Mouse (Mus musculus): Measurements from ENCODE around the gene Pafah1b2.

Gene Pafah1b2

DNA sequence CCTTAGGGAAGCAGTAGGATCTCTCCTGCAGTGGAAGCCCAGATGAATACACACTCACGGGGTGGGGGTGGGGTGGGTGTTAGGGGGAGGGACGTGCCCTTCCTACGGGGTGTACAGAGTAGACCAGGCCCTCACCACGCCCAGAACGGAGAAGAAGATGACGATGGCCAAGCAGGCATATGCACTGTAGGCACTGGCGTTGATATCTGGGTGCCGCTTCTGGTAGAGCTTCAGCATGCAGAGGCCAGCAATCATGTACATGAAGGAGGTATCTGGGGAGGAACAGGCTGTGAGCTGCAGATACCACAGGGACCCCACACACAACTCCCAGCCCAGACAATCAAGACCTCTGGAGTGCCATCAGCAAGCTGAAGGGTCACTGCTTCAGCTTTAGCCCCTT lies 69.6 kb downstream of the Pafah1b2 start:
- no peak for DNase-seq (ENCODE audit: low spot score)

- no peak for DNase-seq (ENCODE audit: low spot score)
Observed at GRCm38 (mm10) chr9:45942464-45942863, 70.0 kb downstream of the Pafah1b2 start.

DNA sequence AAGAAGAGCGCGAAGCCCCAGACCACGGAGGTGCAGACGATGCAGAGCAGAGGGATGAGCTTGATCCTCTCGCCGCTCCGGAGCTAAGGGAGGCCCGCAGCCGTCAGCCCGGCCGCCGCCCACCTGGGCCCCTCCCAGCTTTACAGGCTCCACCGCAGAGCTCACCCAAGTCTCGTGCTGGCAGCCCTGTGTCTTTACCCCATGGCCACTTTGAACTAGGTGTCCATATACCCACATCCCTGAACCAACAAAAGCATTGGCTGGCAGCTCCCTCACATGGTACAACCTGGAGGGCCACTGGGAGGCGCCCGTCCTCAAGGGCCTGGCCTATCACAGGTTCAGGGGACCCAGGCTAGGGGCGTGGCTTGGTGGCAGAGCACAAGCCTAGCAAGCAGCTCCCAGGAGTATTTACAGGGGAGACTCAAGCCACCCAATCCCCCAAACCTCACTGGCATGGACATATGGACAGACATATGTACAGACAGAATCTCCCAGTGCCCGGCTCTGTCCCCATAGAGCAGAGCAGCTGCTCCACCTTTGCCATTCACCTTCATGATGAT lies 71.1 kb downstream of the Pafah1b2 start:
- DNase-seq (ENCODE audit: low spot score): no peak

GRCm38 (mm10) chr9:45939794-45940193 lies 72.7 kb downstream of the Pafah1b2 start:
- no peak for DNase-seq (ENCODE audit: low spot score)

GRCm38 (mm10) chr9:45938952-45939637 lies 73.4 kb downstream of the Pafah1b2 start:
- DNase-seq (ENCODE audit: low spot score): no peak

- no peak for DNase-seq (ENCODE audit: low spot score)
Observed at GRCm38 (mm10) chr9:45938088-45938487, 74.4 kb downstream of the Pafah1b2 start.

- peak; percentile 82 for DNase-seq (ENCODE audit: low spot score)
Observed at GRCm38 (mm10) chr9:45936883-45937282, 75.6 kb downstream of the Pafah1b2 start.

DNA sequence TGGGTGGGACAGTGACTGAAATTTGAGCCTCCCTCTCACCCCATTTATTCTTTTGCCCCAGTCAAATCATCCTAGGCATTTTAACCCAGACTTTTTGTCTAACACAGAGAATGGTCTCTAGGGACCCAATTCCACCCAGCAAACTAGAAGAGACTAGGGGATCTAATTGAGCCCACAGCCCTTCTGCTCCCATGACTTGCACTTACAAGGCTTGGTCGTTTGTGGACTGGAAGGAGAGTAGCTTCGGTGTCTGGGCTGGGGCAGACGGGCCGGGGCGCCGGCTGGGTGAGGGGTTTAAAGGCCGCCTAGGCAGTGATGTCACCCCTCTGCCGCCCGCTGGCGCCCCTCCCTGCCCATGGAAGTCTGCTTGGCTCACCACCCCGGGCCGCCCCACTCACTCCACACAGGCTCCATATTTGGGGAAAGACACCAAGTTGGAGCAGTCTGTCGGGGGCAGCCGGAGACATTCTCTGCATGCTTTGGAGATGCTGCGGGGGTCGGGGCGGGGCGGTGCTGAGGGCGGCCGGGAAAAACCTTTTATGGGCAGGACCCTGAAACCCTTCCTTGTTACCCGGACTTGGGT lies 76.8 kb downstream of the Pafah1b2 start, which contains the start of gene Tagln:
Tagln (minus strand) TSS at position 431 of the 583 bp plus-strand sequence.
- no peak for DNase-seq (ENCODE audit: low spot score)

DNA sequence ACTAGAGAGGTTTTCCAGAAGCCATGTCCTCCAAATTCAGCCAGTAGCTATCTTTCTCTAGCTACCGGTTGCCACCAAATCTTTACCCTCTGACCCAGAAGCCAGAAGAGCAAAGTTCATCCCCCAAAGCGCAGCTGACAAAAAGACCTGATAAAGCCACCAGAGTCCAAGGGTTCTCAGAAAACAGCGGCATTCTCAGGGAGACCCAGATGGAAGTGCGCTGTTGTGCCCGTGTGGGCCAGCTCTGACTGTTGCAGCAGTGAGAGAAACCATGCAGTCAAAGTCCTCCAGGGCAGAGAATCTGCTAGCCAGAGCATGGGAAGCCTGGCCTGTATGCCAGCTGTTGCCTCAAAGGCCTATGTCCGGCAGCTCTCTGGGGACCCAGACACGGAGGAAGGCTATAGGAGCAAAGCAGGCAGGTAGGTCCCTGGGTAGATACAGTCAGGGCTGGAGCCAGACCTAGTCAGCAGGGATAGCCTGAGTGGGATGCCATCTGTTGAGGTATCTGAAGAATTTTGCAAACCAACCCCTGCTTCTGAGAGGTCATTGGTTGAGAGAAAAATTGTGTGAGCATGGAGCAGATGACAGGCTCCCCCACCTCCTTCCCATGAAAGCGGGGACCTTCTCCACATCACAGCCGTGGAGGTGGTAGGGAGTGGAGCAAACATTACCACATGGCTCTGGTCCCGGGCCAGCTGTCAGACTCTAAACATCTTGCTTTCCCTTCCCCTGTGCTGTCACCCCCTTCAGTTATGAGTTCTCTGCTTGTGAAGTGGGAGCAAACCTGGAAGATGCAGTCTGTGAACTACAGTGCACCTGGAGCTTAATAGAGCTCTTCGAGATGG lies 79.7 kb downstream of the Pafah1b2 start:
- no peak for DNase-seq (ENCODE audit: low spot score)

DNA sequence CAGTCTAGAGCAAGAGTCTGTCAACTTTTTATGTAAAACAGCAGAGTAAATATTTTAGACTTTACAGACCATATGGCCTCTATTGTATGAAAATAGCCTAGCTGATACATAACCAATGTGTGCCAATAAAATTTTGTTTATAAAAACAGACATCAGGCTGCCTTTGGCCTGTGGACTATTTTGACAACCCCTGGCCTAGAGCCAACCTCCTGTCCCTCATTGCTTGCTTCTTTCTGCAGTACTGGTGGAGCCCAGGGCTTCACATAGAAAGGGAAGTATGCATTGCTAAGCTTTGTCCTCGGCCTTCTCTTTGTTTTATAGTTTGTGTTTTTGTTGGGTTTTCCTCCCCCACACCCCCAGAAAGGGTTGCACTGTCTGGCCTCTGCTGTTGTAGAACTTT lies 80.5 kb downstream of the Pafah1b2 start:
- no peak for DNase-seq (ENCODE audit: low spot score)

GRCm38 (mm10) chr9:45929285-45929684 lies 83.2 kb downstream of the Pafah1b2 start:
- DNase-seq (ENCODE audit: low spot score): no peak

- DNase-seq (ENCODE audit: low spot score): no peak
Observed at GRCm38 (mm10) chr9:45919895-45920294, 92.6 kb downstream of the Pafah1b2 start.

DNA sequence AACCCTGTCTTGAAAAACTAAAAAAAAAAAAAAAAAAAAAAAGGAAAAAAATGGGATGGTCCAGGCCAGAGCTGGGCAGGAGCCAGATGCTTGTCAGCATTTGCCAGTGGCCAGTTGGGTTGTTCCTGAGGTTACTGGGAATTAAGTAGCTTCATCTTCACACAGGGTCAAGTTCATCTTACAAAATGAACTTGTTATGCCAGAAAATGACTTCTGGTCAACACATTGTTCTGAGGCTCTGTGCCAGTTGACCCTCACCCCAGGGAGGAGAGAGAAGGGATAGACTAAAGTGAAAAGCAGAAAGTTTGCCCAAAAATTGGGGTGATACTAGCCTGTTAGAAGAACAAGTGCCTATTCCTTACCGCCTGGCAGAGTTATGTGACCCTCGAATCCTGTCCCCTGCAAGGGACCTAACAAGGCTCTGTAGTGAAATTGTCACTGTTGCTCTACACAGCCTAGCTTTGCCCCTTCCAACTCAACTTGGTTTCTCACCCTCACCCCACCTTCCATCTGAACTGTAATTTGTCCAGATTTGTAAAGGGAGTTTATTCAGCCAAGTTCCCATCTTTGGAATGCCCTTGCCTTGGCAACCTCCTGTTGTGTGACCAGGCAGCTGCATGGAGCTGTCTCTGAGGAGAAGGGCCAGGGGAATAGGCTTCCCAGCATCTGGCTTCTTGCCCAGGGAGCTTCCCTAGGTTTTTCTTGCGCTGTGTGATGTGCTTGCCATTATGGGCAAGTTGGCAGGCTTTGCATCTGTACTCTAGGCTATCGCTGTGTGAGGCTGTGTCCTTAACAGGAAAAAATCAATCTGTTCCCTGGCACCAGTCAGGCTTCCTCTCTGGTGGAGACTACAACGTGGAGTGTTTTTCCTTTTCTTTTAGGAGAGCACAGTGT lies 95.2 kb downstream of the Pafah1b2 start:
- peak; percentile 86 for DNase-seq (ENCODE audit: low spot score)

DNA sequence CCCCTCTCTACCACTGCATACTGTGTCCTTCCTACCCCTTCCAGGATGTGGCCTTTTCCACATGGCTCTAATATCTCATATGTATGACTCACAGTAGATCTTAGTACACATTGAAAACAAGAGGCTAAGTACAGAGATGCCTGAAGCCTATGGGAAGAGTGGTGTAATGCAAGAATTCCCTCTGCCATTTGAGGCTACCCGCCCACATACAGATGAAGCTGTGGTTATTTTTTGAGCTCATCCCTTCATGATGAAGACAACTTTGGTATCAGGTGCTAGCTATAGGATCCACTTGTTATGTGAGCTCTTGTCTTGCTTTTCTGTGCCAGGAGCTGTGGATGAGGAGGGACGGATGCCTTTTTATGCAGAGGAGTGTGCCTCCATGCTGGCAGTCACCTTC lies 96.8 kb downstream of the Pafah1b2 start:
- no peak for DNase-seq (ENCODE audit: low spot score)

Data from MN1 (cell line).